Mouse (Mus musculus) cortical plate, adult 2 months (tissue): ENCODE results near the gene Klf11. TPM values are rescaled to one million over a fixed set of nuclear protein-coding genes. Genes with fewer than 3 reads are reported as not detected.
"Not testable (repeated sequence)": the region's sequence is repeated elsewhere in the genome, so short reads cannot be mapped to it uniquely, and the experiment has no call there.

Experiments
- H3K27ac ChIP-seq: fragments of 200-500 bp; 2 replicates; pipeline ENCODE4 v1.5.1; 2012; ENCODE audit warnings: low read length, control low read depth, inconsistent platforms; ENCODE audit not compliant: insufficient read depth
- H3K4me1 ChIP-seq: fragments of 200-500 bp; 2 replicates; pipeline ENCODE4 v1.6.1; 2011; ENCODE audit warnings: low read length; ENCODE audit not compliant: control insufficient read depth, insufficient read depth
- H3K4me3 ChIP-seq: fragments of 200-500 bp; 2 replicates; pipeline ENCODE4 v1.5.1; 2011; ENCODE audit warnings: mild to moderate bottlenecking, low read length, control low read depth; ENCODE audit not compliant: insufficient read depth
- CTCF ChIP-seq: fragments of 200-500 bp; IDR thresholded peaks from 2 replicates; pipeline ENCODE4 v1.5.1; 2011; ENCODE audit warnings: mild to moderate bottlenecking, control low read depth, low read length; ENCODE audit not compliant: insufficient read depth; ENCODE audit errors: extremely low read depth
- POLR2A ChIP-seq: fragments of 200-500 bp; IDR thresholded peaks from 2 replicates; pipeline ENCODE4 v1.6.1; 2011; ENCODE audit warnings: mild to moderate bottlenecking, low read length, control low read depth; ENCODE audit not compliant: insufficient read depth; ENCODE audit errors: extremely low read depth
- polyA plus RNA-seq: library from polyadenylated mRNA; depleted of rRNA; stranded (reverse); fragments of >200 nt; gene quantifications from 2 replicates; pipeline ENCODE4 v1.2.3, GENCODE M21; 2012

The Klf11 gene
- polyA plus RNA-seq, 1 experiment, result 6.7 TPM

DNA sequence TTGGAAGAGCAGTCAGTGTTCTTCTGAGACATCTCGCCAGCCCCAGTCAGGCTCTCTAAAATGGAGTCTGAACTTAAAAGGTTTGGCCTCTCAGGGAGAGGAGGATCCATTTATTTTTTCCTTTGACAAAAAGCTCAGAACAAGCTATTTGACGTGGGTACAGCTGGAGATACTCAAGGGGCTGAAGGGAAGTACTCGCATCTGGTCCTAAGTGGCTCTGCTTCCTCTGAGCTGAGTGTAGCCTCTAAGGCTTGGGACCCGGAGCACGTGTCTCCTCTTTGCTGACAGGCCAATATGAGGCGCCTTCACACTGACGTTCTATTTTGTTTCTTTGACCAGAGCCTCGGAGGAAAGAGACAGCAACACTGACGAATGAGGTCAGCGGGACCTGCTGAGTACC, 48.5 kb downstream of the Klf11 start:
- no peaks in the 10 kb centered on the region for H3K4me1 ChIP-seq
- TF ChIP-seq CTCF (no peak), POLR2A (no peak)
- no peak overlapping the region for H3K27ac ChIP-seq
- no peak overlapping the region for H3K4me3 ChIP-seq

DNA sequence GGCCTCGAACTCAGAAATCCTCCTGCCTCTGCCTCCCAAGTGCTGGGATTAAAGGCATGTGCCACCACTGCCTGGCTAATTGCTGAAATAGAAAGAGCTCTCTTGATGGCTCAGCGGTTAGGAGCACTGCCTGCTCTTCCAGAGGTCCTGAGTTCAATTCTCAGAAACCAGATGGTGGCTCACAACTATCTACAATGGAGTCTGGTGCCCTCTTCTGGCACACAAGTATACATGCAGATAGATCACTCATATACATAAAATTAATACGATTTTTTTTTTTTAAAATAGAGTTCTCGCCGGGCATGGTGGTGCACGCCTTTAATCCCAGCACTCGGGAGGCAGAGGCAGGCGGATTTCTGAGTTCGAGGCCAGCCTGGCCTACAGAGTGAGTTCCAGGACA, 50.5 kb downstream of the Klf11 start:
- H3K4me3 ChIP-seq, H3K4me1 ChIP-seq, H3K27ac ChIP-seq: not testable (repeated sequence)

DNA sequence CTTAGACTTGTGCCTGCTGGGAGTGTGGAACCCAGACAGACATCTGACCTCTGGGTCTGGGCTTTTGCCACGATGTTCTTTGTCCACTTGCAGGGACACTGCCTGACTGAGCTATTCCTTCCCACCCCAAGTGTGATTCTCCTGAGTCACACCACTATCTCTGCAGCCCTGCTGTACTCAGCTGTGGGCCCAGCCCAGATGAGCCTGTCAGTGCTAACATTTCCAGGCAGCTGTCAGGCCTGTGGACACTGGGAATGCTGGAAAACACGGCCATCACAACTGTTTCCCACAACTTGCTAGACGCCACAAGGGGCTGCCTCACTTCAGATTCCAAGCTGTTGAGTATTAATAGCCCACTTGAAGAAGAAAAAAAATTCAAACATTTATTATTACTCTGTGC, 51.9 kb downstream of the Klf11 start:
- TF ChIP-seq CTCF (no peak), POLR2A (no peak)
- Histone ChIP-seq H3K27ac (no peak overlapping the region), H3K4me1 (no peaks in the 10 kb centered on the region), H3K4me3 (no peak overlapping the region)

DNA sequence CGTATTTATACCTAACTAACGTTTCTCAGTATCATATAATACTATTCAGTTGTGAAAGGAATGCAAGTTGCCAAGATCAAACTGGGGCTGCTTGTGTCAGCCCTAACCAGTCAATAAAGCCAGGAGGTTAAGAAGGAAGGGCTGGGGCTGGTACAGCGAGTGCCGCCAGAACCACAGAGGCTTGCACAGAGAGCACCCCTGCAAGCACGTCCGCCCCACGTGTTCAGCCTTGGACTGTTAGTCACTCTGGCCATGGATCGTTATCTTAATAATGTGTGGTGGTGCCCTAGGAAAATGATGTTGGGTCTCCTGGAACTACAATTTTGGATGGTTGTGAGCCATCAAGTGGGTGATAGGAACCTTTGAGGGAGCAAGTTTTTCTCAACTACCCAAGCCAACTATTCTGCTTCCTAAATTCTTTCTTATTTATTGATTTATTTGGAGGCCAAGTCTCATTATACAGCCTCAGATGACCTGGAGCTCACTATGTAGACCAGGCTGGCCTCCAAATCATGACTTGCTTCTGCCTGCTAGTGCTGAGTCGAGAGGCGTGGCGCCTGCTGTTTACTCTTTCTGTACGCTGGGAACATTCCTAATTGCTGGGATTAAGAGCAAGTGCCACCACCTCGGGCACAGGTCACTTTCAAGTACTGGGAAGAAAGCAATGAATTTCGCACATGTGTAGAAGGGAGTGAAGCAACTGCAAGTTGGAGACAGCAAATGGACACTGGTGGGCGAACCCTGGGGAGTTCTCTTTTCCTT, 54.6 kb downstream of the Klf11 start:
- no peak for TF ChIP-seq CTCF
- no peak for TF ChIP-seq POLR2A
- Histone ChIP-seq H3K4me1 (no peaks in the 10 kb centered on the region; the same call in 1 of the 2 replicates), H3K4me3 (no peak overlapping the region), H3K27ac (no peak overlapping the region)

DNA sequence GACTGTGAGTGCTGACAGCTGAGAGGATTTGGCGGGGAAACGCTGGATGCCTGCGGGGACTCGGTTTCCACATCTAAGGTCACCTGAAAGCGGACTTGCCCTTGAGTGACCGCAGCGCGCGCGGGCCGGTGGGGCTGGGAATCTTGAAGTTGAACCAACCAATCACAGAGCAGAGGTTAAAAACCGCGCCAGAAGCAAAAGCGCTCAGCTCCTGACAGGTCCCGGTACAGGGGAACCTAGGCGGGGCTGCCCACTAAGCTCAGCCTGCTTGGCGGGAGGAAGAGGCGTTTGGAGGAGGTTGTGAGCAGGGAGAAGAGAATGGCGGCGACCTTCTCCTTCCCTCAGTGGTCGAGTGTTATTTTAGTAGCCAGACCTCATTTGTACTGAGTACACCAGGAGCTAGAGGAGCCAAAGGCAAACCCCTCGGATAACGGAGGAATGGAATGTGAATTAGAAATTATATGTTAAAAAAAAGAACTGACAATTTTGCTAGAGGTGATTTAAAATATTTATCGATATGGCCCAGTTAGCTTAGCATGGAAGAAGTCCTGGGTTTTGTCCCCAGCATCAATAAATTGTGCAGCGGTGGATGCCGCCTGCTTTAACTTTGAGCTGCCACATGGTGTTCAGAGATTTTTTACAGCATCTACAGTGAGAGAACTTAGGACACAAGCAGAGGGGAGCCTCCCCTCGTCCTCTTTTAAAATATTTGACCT, 55.8 kb downstream of the Klf11 start:
- TF ChIP-seq CTCF (no peak), POLR2A (no peak)
- H3K27ac ChIP-seq, result no peak overlapping the region
- H3K4me1 ChIP-seq, result no peaks in the 10 kb centered on the region; the same call in 1 of the 2 replicates
- H3K4me3 ChIP-seq, result no peak overlapping the region

DNA sequence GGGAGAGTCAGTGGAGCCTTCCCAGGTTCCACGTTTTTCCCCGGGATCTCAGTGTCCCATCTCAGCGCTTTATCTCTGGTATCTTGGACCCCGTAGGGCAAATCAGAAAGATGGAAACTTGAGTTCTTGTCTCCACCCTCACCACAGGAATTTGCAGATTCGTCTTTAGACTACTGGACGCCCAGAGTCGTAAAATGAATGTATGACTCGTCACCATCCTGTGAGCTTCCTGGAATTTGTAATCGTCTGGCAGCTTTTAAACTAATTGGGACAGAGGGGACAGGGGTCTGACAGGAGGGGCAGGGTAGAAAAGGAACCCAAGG, 56.4 kb downstream of the Klf11 start:
- H3K4me3 ChIP-seq, result no peak overlapping the region; the same call in 1 of the 2 replicates
- no peaks in the 10 kb centered on the region; the same call in 1 of the 2 replicates for H3K4me1 ChIP-seq
- TF ChIP-seq CTCF, result no peak
- no peak overlapping the region for H3K27ac ChIP-seq

DNA sequence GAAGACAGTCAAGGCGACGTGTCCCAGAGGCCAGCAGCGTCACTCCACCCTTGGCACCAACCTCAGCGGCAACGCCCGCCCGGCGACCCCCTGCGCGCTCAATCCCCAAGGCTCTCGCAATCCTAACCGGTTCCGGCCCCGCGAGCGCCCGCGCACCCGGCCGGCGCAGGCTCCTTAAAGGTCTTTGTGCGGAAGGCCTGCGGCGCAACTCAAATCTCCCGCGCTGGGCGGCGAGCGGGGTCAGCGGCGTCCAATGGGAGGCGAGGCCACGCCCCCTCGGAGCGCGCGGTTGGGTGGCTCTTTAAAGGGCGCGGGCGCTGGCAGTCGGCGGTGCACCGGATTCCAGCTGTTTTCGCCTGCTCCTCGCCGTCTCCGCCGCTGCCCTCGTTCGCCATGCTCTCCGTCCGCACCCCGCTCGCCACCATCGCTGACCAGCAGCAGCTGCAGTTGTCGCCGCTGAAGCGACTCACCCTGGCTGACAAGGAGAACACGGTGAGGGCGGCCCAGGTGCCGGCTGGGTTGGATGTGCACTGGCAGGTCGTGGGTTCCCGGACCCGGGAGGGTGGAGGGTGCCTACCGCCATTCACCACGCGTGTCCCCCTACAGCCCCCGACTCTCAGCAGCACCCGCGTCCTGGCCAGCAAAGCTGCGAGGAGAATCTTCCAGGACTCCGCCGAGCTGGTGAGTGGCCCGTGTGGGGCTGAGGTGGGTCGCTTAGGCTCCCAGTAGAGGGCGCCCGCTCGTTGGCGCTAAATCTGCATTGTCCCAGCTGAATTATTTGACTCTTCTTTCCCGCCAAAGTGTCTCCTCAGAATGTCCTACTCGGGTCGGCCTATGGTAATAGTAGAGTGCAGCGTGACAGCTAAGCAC, 57.1 kb downstream of the Klf11 start, which contains the start of gene Rrm2:
Rrm2 (plus strand) TSS at position 288 of the 870 bp plus-strand sequence.
- Histone ChIP-seq H3K4me3 (peak within 1 kb of the TSS; percentile 88), H3K4me1 (no peaks in the 10 kb centered on the region; the same call in 1 of the 2 replicates), H3K27ac (no peak within 1 kb of the TSS)
- peak; percentile 54 for TF ChIP-seq CTCF
- TF ChIP-seq POLR2A, result no peak

DNA sequence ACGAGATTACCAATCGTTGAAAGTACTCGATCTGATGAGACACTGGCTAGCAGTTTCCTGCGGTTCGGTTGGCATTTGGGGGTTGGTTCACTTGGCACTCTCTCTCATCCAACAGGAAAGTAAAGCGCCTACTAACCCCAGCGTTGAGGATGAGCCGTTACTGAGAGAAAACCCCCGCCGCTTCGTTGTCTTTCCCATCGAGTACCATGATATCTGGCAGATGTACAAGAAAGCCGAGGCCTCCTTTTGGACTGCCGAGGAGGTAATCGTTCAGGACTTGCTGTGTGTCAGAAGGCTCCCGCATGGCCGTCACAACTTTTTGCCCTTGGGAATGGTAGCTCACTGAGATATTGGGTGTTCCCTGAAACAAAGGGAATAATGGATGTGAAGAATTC, 57.7 kb downstream of the Klf11 start:
- TF ChIP-seq POLR2A, result no peak
- no peak for TF ChIP-seq CTCF
- H3K4me1 ChIP-seq, result no peaks in the 10 kb centered on the region; the same call in 1 of the 2 replicates
- peak overlapping the region; percentile 88; the same call in 1 of the 2 replicates for H3K4me3 ChIP-seq
- no peak overlapping the region for H3K27ac ChIP-seq

DNA sequence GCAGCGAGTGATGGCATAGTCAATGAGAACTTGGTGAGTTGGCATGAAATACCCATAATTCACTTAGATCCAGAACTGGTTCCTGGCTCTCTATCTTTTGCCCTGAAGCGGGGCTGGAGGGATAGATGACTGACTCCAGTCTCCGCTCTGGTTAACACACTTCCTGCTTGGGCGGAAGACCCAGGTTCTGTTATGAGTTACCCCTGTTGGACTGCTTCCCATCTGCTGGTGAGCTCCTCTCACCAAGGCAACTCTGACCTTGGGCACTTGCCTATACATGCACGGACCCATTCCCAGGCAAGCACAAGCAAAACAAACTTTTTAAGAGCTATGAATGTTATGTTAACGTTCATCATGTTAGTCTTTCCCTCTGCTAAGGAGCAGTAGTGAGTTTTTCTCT, 58.3 kb downstream of the Klf11 start:
- Histone ChIP-seq H3K27ac (no peak overlapping the region), H3K4me3 (no peak overlapping the region), H3K4me1 (no peaks in the 10 kb centered on the region; the same call in 1 of the 2 replicates)
- TF ChIP-seq CTCF, result no peak
- no peak for TF ChIP-seq POLR2A
